Comparison of ENCODE assay signal across 1 mouse cellular context in genomic region chr9:124134919-124135318, GRCm38 (mm10). TPM values are rescaled to one million over a fixed set of nuclear protein-coding genes. Genes with fewer than 3 reads are reported as not detected.
"Had no signal": no experiment of that assay in that cellular context is flagged by ENCODE, and none has a peak within 500 bp of the region (broad histone marks: within the 10 kb centered on the region; RNA-seq: fewer than 3 reads in every experiment).

No protein-coding gene starts in this region.

RNA-seq across cellular contexts. Expression of gene Ccr5, which starts 13.6 kb away (rescaled TPM):
- polyA plus RNA-seq: erythroblast, embryonic 14.5 days had no signal

RNA-seq across cellular contexts. Expression of gene Ccr2, which starts 33.2 kb away (rescaled TPM):
- polyA plus RNA-seq: erythroblast, embryonic 14.5 days had no signal
